Mouse (Mus musculus) v-Abl transformed pro-B cells (cell line): ENCODE results near the gene Dpt.
"Not testable (repeated sequence)": the region's sequence is repeated elsewhere in the genome, so short reads cannot be mapped to it uniquely, and the experiment has no call there.

Experiments
- in situ Hi-C, 2 experiments: fragments of 400-800 bp; cut with MboI; formaldehyde crosslinking; loops; one replicate each; pipeline ENCODE4 v1.15.1; 2025; ENCODE audit not compliant: unreplicated experiment in 2 of 2

Gene Dpt

DNA sequence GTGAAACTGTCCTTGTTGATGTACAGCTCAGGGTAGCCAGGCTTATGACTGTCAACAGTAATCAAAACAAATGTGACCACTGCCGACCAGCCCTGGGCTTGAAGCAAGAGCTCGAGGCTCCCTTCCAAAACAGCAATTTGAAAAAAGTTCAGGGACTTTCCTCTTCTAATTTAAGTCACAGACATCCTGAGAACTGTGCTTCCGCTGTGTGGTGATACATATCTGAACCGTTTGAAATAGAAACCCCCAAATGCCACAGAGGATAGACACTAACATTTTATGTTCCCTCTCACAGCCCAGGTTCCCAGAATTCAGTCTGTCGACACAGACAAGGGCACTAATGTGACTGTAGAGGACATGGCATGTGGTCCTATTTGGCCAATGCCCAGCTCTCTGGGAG lies 18.9 kb downstream of the Dpt start:
- in situ Hi-C loops: no loop called here

DNA sequence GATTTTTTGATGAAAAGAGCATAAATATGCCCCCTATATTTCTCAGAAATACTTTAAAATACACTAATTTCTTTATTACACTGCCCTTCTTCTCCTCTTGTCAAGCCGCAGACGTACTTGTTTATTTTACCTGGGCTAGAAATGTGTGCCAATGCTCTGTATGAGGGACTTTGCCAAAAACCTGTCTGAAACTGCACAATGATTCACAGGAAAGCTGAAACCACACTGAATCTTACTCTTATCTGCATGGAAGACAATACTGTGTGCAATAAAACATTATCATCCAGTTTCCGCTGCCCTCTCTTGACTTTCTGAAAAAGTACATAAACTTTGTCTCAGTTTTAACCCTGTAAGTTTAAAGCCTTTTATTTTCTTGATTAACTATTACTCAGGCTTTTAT lies 20.9 kb downstream of the Dpt start:
- in situ Hi-C loops: no loop called here

DNA sequence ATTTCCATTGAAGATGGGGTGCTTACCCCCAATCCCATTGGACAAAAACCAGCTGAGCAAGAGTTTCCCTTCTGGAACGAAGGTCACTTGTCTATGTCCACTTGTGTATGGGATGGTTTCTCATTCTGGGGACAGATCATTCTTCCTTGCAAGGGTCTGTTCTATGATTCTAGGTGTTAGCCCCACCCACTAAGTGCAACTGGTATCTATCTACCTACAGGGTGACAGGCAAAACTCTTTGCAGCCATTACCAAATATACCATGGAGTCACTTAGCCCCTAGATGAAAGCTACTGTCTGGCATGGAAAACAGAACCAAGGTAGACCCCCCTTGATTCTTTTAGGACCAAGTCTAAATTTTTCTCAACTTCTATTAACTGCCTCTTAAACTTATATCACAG lies 24.9 kb downstream of the Dpt start:
- in situ Hi-C loops: no loop called here

DNA sequence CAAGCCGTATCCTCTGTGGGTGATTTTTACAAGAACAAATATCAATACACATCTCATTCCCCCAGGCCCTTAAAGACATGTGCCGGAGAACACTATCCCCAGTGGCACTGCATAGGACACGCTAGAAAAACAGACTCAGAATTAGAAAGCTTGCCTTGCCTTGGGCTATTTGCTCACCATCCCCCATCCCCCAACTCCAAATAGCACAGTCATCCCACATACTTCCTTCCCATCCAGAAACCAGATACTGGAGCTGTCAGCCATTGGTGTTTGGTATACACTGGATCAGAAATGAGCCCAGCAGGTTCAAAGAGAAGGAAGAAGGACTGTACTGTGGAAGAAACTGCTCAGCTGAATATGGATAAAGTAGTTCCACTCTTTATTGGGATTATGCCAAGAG lies 25.4 kb downstream of the Dpt start:
- in situ Hi-C loops: no loop called here

DNA sequence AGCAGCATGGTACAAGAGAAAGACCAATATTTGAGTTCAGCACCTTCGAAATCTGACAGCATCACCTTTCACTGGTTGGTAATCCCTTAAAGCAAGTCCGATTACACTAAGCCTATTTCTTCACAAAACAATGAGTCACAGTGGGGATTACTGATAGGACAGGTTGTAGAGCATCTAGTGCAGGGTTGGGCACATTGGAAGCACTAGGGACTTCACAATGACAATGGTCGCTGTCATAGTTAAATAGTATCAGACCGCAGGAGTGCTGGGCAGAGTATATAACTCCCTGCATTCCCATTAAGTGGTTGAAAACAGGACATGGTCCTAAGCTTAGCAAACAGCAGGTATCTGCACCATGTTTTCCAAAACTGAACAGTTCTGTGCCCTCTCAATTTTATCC lies 25.8 kb downstream of the Dpt start:
- in situ Hi-C loops: no loop called here

DNA sequence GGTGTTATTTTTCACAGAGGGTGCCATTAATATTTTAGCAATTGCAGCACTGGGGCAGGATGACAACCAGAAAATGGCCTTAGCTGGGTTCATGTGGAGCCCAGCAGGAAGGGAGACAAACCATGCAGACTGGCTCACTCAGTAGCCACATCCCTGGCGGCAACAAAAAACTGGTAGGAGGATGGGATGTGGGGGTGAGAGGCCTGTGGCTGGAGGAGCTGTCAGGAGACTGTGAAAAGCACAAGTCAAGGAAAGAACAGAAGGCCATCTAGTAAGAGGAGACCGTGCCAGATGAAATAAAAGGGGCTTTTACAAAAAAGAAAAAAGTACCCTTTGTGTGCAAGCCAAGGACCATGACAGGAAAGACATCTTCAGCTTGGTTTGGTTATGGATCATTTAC lies 28.5 kb downstream of the Dpt start:
- in situ Hi-C loops: no loop called here

DNA sequence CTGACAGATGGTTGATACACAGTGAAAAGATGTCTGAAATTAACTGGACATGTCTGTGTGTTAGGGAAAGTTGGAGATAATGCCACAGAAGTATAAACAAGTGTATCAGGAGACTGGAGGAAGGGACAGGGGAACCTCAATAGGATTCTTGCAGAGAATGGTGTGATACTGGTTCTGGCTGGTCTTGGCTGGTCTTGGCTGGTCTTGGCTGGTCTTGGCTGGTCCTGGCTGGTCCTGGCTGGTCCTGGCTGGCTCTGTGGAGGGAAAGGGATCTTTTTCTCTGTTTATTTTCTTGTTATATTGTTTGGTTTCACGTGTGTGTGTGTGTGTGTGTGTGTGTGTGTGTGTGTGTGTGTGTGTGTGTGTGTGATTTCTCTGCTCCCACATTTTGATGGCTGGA lies 33.4 kb downstream of the Dpt start:
- in situ Hi-C loops: no loop called here

GRCm38 (mm10) chr1:164832459-164832858 lies 36.0 kb downstream of the Dpt start:
- in situ Hi-C loops: no loop called here

GRCm38 (mm10) chr1:164848616-164849265 lies 52.3 kb downstream of the Dpt start:
- in situ Hi-C loops: no loop called here

DNA sequence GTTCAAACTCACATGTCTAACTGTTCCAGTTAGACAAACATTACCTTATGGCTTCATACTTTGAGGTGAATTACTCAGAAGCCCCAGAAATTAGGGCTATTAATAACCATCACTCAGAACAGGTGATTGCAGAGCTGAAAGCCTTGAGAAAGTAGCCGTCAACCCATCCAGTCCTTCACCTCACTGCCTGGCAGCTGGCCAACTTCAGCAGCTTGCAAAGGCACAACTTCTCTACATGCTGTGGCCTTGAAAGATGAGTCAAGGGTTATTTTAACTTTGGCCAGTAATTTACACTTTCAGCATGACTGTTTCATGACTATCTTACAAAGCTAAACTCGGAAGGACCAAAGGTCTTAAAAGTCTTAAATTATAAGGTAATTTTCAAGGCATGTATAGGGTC lies 59.3 kb downstream of the Dpt start:
- in situ Hi-C loops: not testable (repeated sequence)

GRCm38 (mm10) chr1:164859952-164860351 lies 63.5 kb downstream of the Dpt start:
- in situ Hi-C loops: no loop called here

GRCm38 (mm10) chr1:164860782-164861181 lies 64.3 kb downstream of the Dpt start:
- in situ Hi-C loops: no loop called here

DNA sequence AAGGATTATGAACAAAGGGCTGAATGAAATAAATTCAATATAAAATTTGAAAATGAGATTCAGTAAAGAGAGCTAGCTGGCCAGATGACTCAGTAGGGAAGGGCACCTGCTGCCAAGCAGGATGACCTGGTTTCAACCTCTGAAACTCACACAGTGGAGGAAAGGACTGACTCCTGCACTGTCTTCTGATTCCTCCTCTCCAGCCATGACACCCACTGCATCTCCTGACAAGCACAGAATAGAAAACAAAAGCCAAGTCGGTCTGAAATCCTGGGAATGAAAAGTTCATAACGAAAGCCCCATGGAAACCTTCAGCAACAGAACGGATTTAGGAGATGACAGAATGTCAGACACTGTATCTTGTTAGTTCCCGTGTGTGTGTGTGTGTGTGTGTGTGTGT lies 65.1 kb downstream of the Dpt start:
- in situ Hi-C loops: no loop called here

DNA sequence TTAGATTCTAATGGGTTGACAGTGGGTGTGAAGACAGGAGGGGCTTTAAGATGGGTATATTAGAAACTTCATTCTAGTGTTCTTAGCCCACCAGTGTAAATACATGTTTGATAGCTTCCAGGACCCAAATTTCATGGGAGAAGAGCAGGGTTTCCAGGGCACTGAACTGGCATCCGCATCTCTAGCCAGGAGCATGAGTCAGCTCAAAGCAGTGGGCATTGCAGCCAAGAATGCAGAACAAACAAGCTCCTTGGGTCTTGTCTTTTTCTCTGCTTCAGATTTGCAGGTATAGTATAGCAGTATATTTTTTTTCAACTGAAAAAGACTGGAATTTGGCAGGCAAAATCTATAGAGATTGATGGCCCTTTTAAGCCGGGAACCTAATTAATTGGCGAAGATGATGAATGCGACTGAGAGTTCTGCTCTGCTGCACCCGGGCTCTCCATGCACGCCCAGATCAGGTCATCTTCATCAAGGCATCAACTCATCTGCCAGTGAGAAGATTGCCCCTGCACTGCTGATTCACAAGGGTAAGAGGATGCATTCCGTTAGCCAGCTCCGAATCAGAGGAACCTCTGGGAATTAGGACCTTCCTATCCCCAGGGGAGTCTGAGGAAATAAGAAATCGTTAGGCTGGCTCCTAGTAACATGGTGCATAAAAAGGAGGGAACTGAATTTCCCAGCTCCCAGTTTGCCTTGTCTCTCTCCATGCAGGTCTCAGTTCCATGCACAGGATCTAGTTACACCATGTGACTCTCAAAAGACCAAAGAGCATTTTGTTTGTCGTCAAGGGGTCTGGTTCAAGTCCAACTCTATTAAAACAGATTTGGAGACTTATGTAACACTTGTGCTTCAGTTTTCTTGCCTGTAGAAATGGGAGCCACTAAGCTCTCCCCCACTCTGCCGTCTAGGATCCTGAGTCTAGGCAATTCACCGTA lies 66.8 kb downstream of the Dpt start:
- in situ Hi-C loops: no loop called here

DNA sequence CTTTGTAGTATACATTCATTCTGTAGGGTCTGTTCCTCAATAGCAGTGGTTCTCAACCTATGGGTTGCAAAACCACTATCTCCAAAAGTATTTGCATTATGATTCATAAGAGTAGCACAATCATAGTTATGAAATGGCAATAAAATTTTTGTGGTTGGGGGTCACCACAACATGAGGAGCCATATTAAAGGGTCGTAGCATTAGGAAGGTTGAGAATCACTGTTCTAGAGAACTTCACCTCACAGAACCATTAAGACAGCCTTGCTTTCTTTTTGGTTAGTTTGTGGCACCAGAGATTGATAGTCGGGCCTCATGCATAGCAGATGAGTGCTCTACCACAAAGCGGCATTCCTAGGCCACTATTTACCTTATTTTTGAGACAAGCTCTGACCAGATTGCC lies 68.2 kb downstream of the Dpt start:
- in situ Hi-C loops: no loop called here

- in situ Hi-C loops: no loop called here
These were observed 74.2 kb downstream of the Dpt start for GRCm38 (mm10) chr1:164870694-164871093.
